Mouse (Mus musculus): ENCODE data around the gene Grm4.

Gene Grm4

DNA sequence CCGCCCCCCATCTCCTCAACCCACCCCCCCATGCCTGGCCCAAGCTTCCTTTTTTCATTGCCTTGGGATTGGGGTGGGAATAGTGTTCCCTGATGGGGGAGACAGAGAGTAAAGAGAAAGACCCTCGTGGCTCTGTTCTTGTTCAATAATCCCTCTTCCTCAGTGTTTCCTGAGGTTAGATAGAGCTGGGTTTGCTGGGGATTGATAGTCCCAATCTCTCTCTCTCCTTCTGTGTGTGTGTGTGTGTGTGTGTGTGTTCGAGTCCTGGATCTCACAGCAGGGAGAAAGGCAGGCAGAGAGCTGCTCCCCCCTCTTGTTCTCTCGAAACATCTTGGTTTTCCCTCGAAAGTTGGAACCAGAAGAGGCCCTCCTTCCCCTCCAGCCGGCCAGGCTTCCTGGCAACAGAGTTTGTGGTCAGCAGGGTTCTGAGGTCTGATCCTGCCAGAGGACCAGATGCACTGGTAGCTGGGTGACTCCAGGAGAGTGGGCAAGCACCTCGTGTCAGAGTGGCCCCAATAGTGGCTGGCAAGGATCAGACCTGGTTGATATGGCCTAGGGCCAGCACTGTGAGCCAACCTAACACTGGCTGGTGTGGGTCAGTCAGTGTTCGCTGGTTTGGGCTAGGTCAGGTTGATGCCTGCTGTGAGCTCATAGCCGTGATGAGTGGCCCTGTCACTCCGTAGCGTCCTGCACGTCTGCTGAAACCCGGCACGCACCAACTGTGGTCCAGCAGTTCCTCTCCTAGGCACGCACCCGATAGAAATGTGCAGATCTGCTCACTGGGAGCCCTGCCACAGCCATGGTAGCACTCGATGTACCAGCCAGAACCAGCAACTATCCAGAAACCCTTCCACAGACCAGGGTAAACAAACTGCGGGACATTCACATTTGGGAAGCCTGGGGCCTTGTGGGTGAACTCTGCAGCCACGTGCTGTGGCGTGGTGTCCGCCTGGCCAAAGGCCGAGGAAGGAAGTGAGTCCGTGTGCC lies 31.3 kb upstream of the Grm4 start:
- ATAC-seq (ENCODE audit: insufficient number of reproducible peaks, low FRiP score, low TSS enrichment) = no peak

DNA sequence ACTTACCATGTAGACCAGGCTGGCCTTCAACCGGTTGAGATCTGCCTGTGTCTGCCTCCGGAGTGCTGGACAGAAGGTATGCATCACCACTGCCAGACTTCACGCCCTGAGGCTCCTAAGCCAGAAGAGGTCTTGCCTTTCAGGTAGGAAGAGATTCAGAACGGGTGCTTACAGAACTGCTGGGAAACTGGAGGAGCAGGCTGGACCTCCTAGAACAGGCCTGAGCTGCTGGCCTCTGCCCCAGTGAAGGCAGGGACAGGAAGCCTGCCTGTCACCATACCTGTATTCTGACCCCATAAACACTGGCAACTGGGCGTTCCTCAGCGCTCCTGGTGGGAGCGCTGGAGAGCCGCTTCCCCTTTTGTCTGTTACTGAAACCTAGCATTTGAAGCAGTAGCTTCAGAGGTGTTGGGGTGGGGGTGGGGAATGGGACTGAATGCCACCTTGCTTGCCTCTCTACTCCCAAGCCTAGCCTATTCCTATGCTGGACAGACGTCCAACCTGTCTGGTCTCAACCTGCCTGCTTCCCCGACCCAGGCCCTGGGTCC lies 30.3 kb upstream of the Grm4 start:
- ATAC-seq (ENCODE audit: insufficient number of reproducible peaks, low FRiP score, low TSS enrichment) = no peak

DNA sequence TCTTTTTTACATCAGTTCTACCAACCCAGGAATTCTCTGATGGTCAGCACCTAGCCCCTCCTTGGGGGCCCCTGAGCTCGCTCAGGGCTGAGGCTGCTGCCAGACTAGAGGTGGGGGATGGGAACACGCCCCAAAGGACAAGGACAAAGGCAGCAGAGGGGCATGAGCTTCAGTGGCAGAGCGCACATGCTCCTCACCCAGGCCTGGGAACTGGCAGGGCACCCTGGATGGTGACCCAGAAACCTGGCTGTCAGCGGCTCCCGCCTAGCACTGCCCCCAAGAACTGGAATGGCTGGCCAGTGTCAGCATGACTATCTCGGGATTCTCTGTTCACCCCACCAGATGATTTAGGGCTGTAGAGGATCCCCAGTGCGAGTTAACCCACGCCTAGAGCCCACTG lies 28.0 kb upstream of the Grm4 start:
- ATAC-seq (ENCODE audit: insufficient number of reproducible peaks, low FRiP score, low TSS enrichment) = no peak

DNA sequence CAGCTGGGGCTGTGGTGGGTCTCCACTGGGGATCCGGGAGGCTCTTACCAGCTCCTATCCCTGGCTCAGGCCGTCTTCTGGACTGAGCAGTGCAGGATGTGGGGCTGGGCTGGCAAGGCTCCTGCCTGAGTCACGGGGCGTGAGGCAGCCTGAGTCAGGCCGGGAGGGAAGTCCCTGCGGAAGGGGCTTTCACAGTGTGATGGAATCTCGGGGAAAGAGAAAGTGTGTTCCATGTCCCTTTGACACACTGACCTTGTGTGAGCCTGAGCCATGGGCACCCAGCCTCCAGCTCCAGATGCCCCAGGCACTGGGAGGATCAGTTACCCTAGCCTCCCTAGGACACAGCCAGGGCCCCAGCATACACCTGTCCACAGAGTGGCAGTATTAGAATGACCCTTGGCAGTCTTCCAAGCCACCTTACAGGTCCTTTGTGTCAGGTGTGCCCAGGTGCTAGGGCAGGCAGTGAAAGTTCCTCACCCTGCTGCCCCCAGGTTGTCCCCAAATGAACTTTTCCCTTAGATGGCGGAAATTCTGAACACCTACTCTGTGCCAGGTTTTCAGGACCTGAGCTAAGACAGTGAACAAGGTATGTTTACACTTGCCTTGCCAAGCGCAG lies 26.2 kb upstream of the Grm4 start:
- ATAC-seq (ENCODE audit: insufficient number of reproducible peaks, low FRiP score, low TSS enrichment) = no peak

DNA sequence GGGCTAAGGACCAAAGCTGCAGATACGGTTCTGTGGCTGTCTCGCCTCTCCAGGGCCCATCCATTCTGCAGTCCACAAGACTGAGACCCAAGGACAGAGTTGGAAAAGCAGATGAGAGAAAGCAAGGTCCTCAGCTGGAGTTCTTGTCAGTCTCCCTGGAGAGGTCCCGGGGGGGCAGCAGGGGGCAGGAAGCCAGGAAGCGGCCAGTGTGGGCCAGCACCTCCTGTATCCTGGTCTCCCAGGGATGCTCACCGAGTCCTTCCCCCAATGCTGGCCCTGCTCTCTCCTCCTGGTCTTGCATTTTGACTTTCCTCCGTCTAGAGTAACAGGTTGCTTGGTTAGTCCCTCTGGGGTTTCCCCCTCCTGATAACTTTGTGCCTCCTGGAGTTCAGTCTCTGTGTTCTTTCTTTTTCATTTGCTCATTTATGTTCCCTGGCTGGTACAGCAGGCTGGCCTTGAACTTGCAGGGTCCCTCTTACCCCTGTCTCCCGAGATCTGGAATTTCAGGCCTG lies 25.4 kb upstream of the Grm4 start:
- ATAC-seq (ENCODE audit: insufficient number of reproducible peaks, low FRiP score, low TSS enrichment) = no peak

DNA sequence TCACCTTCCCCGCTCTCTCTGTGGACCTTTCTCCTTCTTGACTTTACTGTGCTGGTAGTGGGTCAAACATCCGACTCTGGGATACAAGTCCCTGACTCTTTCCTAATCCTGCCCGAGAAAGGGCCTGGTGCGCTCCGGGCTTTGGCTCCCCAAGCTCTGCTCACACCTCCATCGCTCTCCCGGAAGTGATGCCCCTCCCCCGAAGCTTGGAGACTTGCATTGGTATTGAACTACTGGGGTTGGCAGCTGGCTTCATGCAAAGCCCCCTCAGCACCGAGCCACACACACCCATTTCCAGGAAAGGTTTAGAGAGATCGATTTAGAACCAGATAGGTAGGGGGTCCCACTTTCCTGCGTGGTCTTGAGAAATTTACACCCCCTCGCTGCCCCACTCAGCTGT lies 24.8 kb upstream of the Grm4 start:
- ATAC-seq (ENCODE audit: insufficient number of reproducible peaks, low FRiP score, low TSS enrichment) = no peak

DNA sequence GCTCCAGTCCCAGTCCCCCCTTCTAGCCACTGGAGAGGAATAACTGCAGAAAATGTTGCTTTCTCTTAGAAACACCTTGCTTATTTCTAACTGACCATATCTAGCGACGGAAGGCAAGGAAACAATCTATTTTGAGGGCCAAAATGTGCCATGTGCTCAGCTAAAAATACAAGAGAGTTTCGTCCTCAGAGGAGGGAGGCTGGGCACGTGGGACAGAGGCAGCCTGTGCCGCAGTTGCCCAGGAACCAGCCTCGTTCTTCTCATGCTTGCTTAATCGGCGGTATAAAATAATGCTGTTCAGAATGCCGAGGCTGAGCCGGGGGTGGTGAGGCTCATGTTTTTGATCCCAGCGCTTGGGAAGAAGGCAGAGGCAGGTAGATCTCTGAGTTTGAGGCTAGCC lies 23.3 kb upstream of the Grm4 start:
- ATAC-seq (ENCODE audit: insufficient number of reproducible peaks, low FRiP score, low TSS enrichment) = no peak

DNA sequence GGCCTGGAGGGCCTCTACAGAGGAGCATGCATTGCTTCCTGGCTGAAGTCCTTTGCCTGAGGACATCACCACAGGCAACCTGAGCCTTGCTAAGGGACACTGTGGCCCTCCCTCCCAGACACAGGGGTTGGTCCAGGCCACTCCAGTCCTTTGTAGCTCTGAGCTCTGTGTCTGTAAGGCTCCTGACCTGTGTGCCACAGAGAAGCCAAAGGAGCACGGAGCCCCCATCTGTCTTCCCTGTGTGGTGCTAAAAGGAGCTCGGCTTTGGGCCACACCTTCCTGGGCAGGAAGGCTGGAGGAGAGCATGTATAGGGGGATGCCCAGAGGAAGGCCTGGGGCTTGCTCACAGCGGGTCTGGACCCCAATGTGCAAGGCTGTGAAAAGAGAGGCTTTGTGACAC lies 20.8 kb upstream of the Grm4 start:
- no peak for ATAC-seq (ENCODE audit: insufficient number of reproducible peaks, low FRiP score, low TSS enrichment)

DNA sequence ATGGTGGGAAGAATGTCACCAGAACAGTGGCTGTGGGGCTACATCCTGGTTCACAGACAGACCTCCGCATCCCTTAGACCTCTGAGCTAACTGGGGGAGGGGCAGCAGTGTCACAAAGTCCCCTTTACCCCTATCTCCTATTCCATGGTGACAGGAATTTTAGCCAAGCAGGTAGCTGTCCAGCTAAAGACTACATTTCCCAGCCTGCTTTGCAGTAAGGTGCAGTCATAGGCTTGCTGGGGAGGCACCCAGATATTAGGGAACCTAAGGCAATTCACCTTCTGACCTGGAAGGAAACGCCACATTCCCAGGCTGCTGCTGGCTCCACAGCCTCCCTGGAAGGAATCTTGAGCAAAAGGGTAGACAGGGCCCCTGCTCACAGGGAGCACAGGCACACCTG lies 20.1 kb upstream of the Grm4 start:
- ATAC-seq (ENCODE audit: insufficient number of reproducible peaks, low FRiP score, low TSS enrichment) = no peak

DNA sequence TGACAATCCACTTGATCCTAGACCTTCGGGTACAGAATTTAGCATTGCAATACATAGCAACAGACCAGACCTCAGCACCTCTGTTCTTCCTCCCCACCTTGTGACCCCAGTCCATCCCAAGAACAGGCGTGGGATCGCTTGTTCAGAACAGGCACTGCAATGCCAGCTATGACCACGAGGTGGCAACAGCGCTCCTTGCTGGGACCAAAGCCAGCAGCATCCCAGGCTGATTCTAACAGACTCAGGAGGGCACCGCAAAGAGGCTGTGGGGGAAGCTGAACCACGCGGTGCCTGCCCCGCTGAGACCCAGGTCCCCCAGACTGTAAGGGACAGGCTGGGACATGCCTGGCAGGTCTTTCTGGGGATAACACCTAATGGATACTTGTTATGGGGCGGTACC lies 13.5 kb upstream of the Grm4 start:
- peak; percentile 52; the same call in 1 of the 2 replicates for ATAC-seq (ENCODE audit: insufficient number of reproducible peaks, low FRiP score, low TSS enrichment)

DNA sequence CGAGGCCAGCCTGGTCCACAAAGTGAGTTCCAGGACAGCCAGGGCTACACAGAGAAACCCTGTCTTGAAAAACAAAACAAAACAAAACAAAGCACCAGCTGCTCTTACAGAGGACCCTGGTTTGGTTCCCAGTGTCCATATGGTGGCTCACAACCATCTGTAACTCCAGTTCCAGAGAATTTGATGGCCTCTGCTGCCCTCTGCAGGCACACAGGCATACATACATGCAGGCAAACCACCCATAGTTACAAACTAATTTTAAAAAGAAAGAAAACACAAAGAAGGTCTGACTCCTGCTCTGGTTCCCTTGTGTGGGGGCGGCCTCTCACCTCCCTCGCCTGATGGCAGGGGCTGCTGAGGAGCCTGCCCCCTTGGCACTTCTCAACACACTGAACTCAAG lies 12.2 kb upstream of the Grm4 start:
- no peak for ATAC-seq (ENCODE audit: insufficient number of reproducible peaks, low FRiP score, low TSS enrichment)

DNA sequence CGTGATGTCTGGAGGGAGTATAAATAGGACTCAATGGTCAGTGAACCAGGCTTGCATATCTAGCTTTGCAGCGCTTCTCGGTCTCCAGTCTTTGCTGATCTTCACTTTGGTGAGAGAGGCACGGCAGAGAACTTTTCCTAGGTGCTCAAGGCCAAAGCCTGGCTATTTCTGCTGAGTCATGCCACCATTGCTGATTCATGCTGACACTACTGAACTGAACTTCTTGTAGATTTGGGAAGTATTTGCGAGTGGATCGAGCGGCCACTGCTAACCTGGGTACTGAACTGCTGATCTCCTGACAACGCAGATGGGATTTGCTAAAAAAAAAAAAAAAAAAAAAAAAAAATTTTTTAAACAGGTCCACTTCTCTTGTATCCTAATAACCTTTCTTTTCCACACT lies 10.9 kb upstream of the Grm4 start:
- no peak for ATAC-seq (ENCODE audit: insufficient number of reproducible peaks, low FRiP score, low TSS enrichment)

DNA sequence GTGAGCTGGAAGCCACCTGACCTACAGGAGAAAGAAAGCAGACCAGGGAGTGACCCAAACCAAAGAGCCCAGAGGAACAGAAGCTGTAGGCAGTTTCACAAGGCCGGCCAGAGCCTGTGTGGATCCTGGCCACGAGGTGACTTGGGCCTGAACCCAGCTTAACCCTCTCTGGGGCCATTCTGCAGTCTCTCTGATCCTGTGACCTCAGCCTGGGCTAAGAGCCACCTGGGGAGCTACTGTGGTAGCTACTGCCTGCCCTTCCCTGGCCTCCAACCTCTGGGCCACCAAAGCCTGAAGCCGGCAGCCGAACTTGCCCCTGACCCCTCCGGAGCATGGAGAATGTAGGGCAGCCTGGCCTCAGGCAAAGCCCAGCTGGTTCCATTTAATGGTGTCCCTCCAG lies 7.6 kb upstream of the Grm4 start:
- peak; percentile 31; the same call in 1 of the 2 replicates for ATAC-seq (ENCODE audit: insufficient number of reproducible peaks, low FRiP score, low TSS enrichment)

DNA sequence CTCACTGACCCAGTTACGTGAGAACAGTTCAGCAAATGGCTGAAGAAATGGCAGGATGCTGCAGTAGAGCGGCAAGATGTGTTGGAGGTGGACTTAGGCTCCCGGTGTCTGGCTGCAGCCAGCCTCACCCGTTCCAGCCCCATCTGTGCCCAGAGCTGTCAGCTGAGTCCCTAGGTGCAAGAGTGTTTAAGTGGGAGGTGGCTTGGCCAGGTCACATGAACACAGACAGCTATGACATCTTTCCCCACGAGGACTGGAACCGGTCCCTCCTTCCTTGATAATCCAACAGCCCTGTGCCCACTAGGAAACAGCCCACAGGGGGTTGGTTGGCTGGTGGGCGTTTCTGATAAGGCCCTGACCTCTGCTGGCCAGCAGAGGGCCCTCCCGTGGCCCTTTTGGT lies 6.8 kb upstream of the Grm4 start:
- no peak for ATAC-seq (ENCODE audit: insufficient number of reproducible peaks, low FRiP score, low TSS enrichment)

DNA sequence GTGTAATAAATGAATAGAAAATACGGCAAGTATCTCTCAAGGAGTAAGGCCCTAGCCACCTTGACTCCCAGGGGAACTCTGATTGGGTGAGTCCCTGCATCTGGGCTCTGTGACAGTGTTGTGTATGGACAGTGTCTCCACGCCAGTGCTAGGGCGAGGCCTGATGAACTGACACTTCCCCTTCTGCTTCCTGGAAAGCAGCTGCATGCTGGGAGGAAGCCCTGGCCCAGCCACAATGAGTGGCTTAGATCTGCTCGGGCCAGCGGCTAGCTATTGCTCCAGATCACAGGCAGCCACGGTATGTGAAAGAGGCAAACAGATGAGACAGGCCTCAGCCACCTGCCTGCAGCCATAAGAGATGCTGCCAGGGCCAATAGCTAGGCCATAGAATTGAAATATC lies 6.0 kb upstream of the Grm4 start:
- ATAC-seq (ENCODE audit: insufficient number of reproducible peaks, low FRiP score, low TSS enrichment) = no peak

DNA sequence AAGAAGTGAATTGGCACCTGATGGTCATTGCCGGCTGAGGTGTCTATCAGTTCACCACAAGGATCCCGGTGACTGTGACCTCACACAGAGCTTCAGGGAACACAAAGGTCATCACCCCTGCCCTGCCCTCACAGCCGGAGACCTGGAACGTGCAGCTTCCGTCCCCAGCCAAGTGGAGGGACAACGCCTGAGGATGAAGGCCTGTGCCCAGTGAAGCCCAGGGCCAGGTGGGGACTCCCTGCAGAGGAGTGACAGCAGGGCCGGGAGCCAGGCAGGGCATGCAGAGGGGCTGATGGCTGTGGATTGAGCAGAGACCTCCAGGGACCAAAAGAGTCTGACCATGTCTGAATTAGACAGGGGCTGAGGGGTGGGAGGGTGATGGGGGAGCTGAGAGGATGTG lies 1.9 kb upstream of the Grm4 start:
- ATAC-seq (ENCODE audit: insufficient number of reproducible peaks, low FRiP score, low TSS enrichment) = no peak

DNA sequence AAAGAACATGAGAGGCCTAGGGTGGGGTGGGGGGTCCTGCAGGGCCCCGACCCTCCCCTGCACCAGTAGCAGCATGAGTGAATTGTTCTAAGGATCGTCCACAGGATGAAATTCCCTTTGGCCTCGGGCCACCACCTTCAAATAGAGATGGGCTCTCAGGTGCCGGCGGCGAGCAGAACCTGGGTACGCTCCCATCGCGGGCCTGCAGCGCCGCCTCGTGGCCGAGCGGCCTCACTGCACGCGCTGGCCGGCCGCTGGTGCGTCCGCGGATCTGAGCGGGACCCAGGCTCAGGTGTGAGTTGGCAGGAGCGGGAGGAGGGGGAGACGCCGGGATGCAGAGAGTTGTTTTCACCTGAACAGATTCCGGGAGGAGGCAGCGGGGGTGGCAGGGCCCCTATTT lies 646 bp downstream of the Grm4 start:
- peak; percentile 49; the same call in 1 of the 2 replicates for ATAC-seq (ENCODE audit: insufficient number of reproducible peaks, low FRiP score, low TSS enrichment)

DNA sequence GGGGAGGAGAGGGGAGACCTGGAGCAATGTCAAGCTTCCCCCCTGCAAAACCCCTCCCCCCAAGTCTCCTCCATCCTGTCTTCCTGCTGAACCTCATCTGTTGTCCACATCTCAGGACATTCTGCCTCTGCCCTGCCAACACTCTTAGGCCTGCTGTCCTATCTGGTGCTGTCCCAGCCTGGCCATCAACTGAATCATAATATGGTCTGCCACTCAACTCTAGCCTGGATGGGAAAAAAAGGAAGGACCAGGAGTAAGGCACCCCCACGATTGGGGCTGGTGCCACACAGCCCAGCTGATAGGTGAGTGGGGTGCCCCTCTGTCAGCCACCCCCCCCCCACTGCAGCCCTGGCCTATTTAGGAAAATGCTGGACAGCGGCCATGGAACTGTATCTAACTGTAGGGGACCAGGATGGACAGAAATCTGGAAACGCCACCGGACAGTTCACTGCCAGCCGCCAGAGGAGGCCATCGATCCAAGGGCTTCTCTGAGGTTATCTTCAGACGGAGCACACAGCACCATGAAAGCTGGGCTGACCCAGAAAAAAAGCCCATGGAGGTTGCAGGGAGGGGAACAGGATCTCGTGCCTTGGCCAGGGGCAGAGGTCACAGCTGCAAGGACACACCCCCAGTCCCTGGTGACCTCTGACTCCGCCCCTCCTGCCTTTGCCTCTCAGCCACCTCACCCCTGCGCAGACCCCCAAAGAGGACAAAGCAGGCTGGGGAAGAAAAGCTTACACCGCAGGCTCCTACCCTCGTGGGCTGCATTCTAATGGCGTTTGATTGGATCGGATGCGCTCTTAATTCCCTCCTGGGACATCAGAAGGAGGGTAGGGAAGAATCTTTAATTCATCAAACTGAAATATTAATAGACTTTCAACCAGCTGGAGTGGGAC lies 2.3 kb downstream of the Grm4 start:
- ATAC-seq (ENCODE audit: insufficient number of reproducible peaks, low FRiP score, low TSS enrichment) = no peak

DNA sequence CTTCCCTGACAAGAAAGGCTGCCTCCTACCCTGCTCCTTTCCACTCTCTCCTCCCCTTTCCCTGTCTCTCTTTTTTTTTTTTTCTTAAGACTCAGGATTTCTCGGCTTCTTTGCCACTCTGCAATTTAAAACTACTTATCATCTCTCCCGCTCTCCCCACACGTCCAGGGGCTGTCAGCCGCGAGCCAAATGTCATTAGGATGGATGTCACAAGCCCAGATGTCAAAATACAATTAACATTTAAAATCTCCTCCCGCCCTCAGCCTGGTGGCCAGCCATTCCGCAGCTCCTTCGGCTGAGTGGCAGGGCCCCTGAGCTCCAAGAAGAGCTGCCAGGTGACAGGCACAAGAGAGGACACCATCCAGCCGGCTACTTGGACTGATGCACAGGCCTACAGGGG lies 2.9 kb downstream of the Grm4 start:
- no peak for ATAC-seq (ENCODE audit: insufficient number of reproducible peaks, low FRiP score, low TSS enrichment)
